Mouse (Mus musculus) c-Kit-positive CD71-negative TER-119-negative erythroid progenitor cells, embryonic 14.5 days (primary cell): Measurements from ENCODE around the gene Ska2.
A peak's percentile ranks its signal among the peaks of the same experiment; 100 is the strongest.

Experiments
- DNase-seq: peaks from one replicate; pipeline ENCODE4 v3.0.0-alpha.2; 2013; ENCODE audit warnings: low read depth

The Ska2 gene

GRCm38 (mm10) chr11:87108755-87109518, at the start of gene Ska2:
Ska2 (plus strand) TSS chr11:87109234.
- DNase-seq, result peak; percentile 98

- DNase-seq, result no peak
Measured at GRCm38 (mm10) chr11:87060410-87060809, 48.6 kb upstream of the Ska2 start.

GRCm38 (mm10) chr11:87062087-87062486, 46.9 kb upstream of the Ska2 start:
- DNase-seq, result no peak

GRCm38 (mm10) chr11:87073343-87073865, 35.6 kb upstream of the Ska2 start:
- peak; percentile 20 for DNase-seq

GRCm38 (mm10) chr11:87073866-87074440, 35.1 kb upstream of the Ska2 start, which contains the start of gene Gdpd1:
Gdpd1 (minus strand) TSS chr11:87074062.
- DNase-seq, result peak; percentile 81

GRCm38 (mm10) chr11:87083712-87084111, 25.3 kb upstream of the Ska2 start:
- DNase-seq, result no peak

- no peak for DNase-seq
Measured at GRCm38 (mm10) chr11:87085461-87085860, 23.6 kb upstream of the Ska2 start.

GRCm38 (mm10) chr11:87086290-87086984, 22.6 kb upstream of the Ska2 start, which contains the start of gene Smg8:
Smg8 (minus strand) TSS chr11:87086774.
- peak; percentile 82 for DNase-seq

- DNase-seq, result no peak
Measured at GRCm38 (mm10) chr11:87087142-87087541, 21.9 kb upstream of the Ska2 start.

- DNase-seq, result no peak
Measured at GRCm38 (mm10) chr11:87108409-87108754, 652 bp upstream of the Ska2 start, which contains the start of gene Prr11. Prr11 (minus strand) TSS chr11:87108708.

- no peak for DNase-seq
Measured at GRCm38 (mm10) chr11:87109519-87110171, 611 bp downstream of the Ska2 start.

- DNase-seq, result no peak
Measured at GRCm38 (mm10) chr11:87110172-87110909, 1.3 kb downstream of the Ska2 start.

- no peak for DNase-seq
Measured at GRCm38 (mm10) chr11:87121864-87122263, 12.8 kb downstream of the Ska2 start.

- DNase-seq, result no peak
Measured at GRCm38 (mm10) chr11:87125562-87125961, 16.5 kb downstream of the Ska2 start.

- DNase-seq, result peak; percentile 12
Measured at GRCm38 (mm10) chr11:87126281-87126823, 17.3 kb downstream of the Ska2 start.

- peak; percentile 79 for DNase-seq
Measured at GRCm38 (mm10) chr11:87126824-87127816, 18.1 kb downstream of the Ska2 start, which contains the start of gene Trim37. Trim37 (plus strand) TSS chr11:87127077.

- DNase-seq, result no peak
Measured at GRCm38 (mm10) chr11:87136233-87136632, 27.2 kb downstream of the Ska2 start.

- DNase-seq, result no peak
Measured at GRCm38 (mm10) chr11:87158012-87158411, 49.0 kb downstream of the Ska2 start.

GRCm38 (mm10) chr11:87162687-87163086, 53.7 kb downstream of the Ska2 start:
- no peak for DNase-seq

GRCm38 (mm10) chr11:87163751-87164150, 54.7 kb downstream of the Ska2 start:
- DNase-seq, result no peak
